Mouse (Mus musculus): ENCODE measurements at regions not wholly inside any gene's neighbourhood (a gene's known extent, or its start where the extent isn't known, plus 50 kb on each side); places are given as distances from the start of the nearest gene placed in this dataset.

DNA sequence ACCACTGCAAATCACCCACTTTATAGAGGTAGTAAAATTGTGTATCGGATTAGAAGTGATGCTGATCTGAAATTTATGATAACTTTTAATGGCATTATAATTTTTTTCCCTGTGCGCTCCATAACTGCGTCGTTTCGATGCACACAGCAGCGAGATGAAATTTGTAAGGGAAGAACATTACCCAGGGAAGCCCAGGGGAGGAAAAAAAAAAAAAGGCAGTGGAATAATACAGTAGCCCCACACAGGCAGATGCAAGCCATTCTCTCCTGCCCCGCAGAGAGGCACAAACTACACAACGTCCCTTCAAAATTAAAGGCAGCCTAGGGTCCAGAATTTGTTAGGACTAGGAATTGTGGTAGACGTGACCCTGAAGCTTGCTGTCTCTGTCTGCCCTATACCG, 234.2 kb downstream of the Il20rb start:
- DNase-seq (ENCODE audit: low spot score in 2 of 2) = no peak
